Mouse (Mus musculus) naive thymus-derived CD4-positive, alpha-beta T cell, adult 5 months (primary cell): ENCODE results near the gene Rab5c. TPM values are rescaled to one million over a fixed set of nuclear protein-coding genes. Genes with fewer than 3 reads are reported as not detected.

ENCODE experiments used
- polyA plus RNA-seq: library from polyadenylated mRNA; unstranded; fragments of 100-300 nt; shearing (Covaris generic); gene quantifications from one replicate; pipeline ENCODE4 v1.2.1, GENCODE M21; 2017

The Rab5c gene
- 28.8 TPM for polyA plus RNA-seq

GRCm38 (mm10) chr11:100738066-100738604, at the start of gene Rab5c:
TSS of gene Rab5c (minus strand) at chr11:100738215.

GRCm38 (mm10) chr11:100770646-100771408, 32.8 kb upstream of the Rab5c start, which contains the start of gene Ghdc:
TSS of gene Ghdc (minus strand) at chr11:100770957.

GRCm38 (mm10) chr11:100762831-100763230, 24.8 kb upstream of the Rab5c start, which contains the start of gene Hcrt:
TSS of gene Hcrt (minus strand) at chr11:100762931.

GRCm38 (mm10) chr11:100759611-100760233, 21.7 kb upstream of the Rab5c start, which contains the start of gene Kcnh4:
TSS of gene Kcnh4 (minus strand) at chr11:100759942.

GRCm38 (mm10) chr11:100713735-100714533, 24.1 kb downstream of the Rab5c start, which contains the start of gene Hspb9:
TSS of gene Hspb9 (plus strand) at chr11:100713850.

GRCm38 (mm10) chr11:100711783-100712615, 26.0 kb downstream of the Rab5c start, which contains the start of gene Kat2a:
TSS of gene Kat2a (minus strand) at chr11:100712465.

GRCm38 (mm10) chr11:100703851-100704531, 34.0 kb downstream of the Rab5c start, which contains the start of gene Dhx58:
TSS of gene Dhx58 (minus strand) at chr11:100704271.

GRCm38 (mm10) chr11:100692164-100692616, 45.8 kb downstream of the Rab5c start, which contains the start of gene Zfp385c:
TSS of gene Zfp385c (minus strand) at chr11:100692455.

Other genes starting within 250 kb of the Rab5c start
- gene Acly, start 210.2 kb downstream of the Rab5c start, polyA plus RNA-seq: 165 TPM
- 0.16 TPM for gene Ttc25, start 192.6 kb downstream of the Rab5c start, polyA plus RNA-seq
- 156 TPM for gene Cnp, start 163.3 kb downstream of the Rab5c start, polyA plus RNA-seq
- gene Nkiras2, start 119.0 kb downstream of the Rab5c start, polyA plus RNA-seq: 12.4 TPM
- gene Dnajc7, start 118.0 kb downstream of the Rab5c start, polyA plus RNA-seq: 631 TPM
- gene Zfp385c, start 45.8 kb downstream of the Rab5c start, polyA plus RNA-seq: not detected
- 11.2 TPM for gene Dhx58, start 33.9 kb downstream of the Rab5c start, polyA plus RNA-seq
- gene Kat2a, start 25.8 kb downstream of the Rab5c start, polyA plus RNA-seq: 55.9 TPM
- not detected for gene Hspb9, start 24.4 kb downstream of the Rab5c start, polyA plus RNA-seq
- 0.24 TPM for gene Kcnh4, start 21.7 kb upstream of the Rab5c start, polyA plus RNA-seq
- not detected for gene Hcrt, start 24.7 kb upstream of the Rab5c start, polyA plus RNA-seq
- 3.2 TPM for gene Ghdc, start 32.7 kb upstream of the Rab5c start, polyA plus RNA-seq
- gene Stat5b, start 112.5 kb upstream of the Rab5c start, polyA plus RNA-seq: 312 TPM
- 201 TPM for gene Stat5a, start 121.1 kb upstream of the Rab5c start, polyA plus RNA-seq
- gene Stat3, start 201.3 kb upstream of the Rab5c start, polyA plus RNA-seq: 361 TPM
- not detected for gene Cavin1, start 232.7 kb upstream of the Rab5c start, polyA plus RNA-seq